Mouse (Mus musculus): ENCODE data around the gene Slc18a3. TPM values are rescaled to one million over a fixed set of nuclear protein-coding genes. Genes with fewer than 3 reads are reported as not detected.

The Slc18a3 gene
- 31.3 and 32.6 TPM in 2 replicates for polyA plus RNA-seq (2014; fragmentation: Nextera tagmentation; extraction: Ambion mirVana)

DNA sequence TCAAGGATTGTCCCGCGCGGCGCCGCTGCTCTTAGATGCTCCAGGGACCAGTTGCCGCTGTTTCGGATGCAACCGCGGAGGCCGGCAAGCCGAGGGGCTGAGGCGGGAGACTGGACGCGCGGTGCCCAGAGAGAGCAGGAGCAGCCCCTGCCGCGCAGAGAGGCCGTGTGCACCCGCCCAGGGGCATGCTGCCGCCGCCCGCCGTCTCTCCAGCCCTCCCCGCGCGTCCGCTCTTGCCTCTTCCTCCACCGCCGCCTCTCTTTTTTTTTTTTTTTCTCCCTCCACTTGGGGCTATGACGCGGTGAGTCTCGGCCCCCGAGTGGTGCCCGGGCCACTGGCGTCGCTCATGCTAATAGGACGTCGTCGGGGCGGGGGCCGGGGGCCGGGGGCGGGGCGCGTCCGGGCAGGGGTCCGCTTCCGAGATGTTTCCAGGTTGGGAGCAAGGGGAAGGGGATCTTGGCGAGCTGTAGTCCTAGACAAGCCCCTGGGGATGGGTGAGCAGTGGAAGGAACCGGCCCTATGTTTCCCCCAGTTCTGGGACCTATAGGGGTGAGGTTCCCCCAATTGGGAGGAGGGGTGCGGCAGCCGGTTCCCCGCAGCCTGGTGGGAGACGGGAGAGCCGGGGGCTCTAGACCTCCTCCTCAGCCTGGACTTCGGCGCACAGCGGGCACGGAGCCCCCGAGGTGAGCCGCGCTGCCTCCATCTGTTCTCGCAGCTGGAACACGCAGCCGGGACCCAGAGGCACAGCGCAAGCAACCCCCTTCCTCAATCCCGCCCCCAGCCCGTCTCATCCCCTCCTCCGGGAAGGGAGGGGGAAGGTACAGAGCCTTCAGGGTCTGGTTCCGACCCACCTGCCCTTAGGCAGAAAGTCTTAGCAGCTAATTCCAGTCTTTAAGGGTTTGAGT lies at the start of gene Slc18a3:
Gene Slc18a3, minus strand, starts transcription at position 250 of the 905 bp plus-strand sequence.
- Histone ChIP-seq H3K4me1 (ENCODE audit: control insufficient read depth, insufficient read depth, low read length) (0 out of 2 replicates have a peak, but pooled peaks cover 5% of the 10 kb centered on the region), H3K4me2 (ENCODE audit: low read depth, low read length) (peak within 1 kb of the TSS; percentile 55), H3K9me3 (ENCODE audit: control insufficient read depth, low read length) (no peaks in the 10 kb centered on the region), H3K9ac (replicated peaks; ENCODE audit: low read depth, low read length) (peak within 1 kb of the TSS; percentile 25; the same call in 1 of the 2 replicates), H3K4me3 (ENCODE audit: low read depth, low read length) (peak within 1 kb of the TSS; percentile 34), H3K36me3 (ENCODE audit: control insufficient read depth, insufficient read depth, low read length) (no peaks in the 10 kb centered on the region), H3K27ac (ENCODE audit: low read depth, low read length) (0 out of 2 replicates have a peak within 1 kb of the TSS, but pooled peaks have one; percentile 22), H3K27me3 (ENCODE audit: control insufficient read depth, insufficient read depth, low read length) (peaks cover 62% of the 10 kb centered on the region)
- 1% methylated on average over 47 of the region's 70 CpGs for WGBS
- peak; percentile 30 for ATAC-seq (ENCODE audit: low read depth)

- ATAC-seq (ENCODE audit: low read depth), result peak; percentile 95
- Histone ChIP-seq H3K36me3 (ENCODE audit: control insufficient read depth, insufficient read depth, low read length) (peaks cover 9% of the 10 kb centered on the region), H3K4me2 (ENCODE audit: low read depth, low read length) (peak within 1 kb of the TSS; percentile 68), H3K4me1 (ENCODE audit: control insufficient read depth, insufficient read depth, low read length) (peaks cover 8% of the 10 kb centered on the region), H3K4me3 (ENCODE audit: low read depth, low read length) (peak within 1 kb of the TSS; percentile 72), H3K27me3 (ENCODE audit: control insufficient read depth, insufficient read depth, low read length) (no peaks in the 10 kb centered on the region), H3K9ac (replicated peaks; ENCODE audit: low read depth, low read length) (peak within 1 kb of the TSS; percentile 76), H3K27ac (ENCODE audit: low read depth, low read length) (peak within 1 kb of the TSS; percentile 81), H3K9me3 (ENCODE audit: control insufficient read depth, low read length) (no peaks in the 10 kb centered on the region)
- WGBS, result under 1% methylated on average over 62 of the region's 62 CpGs
These were observed 48.8 kb upstream of the Slc18a3 start, which contains the start of gene Ercc6 for GRCm38 (mm10) chr14:32513336-32514032. TSS of gene Ercc6 (plus strand) at chr14:32513521.

- peak overlapping the region; percentile 81; the same call in 1 of the 2 replicates for H3K27ac ChIP-seq (ENCODE audit: low read depth, low read length)
- H3K36me3 ChIP-seq (ENCODE audit: control insufficient read depth, insufficient read depth, low read length), result peaks cover 8% of the 10 kb centered on the region
- peak; percentile 47; the same call in 1 of the 2 replicates for ATAC-seq (ENCODE audit: low read depth)
- no peaks in the 10 kb centered on the region for H3K27me3 ChIP-seq (ENCODE audit: control insufficient read depth, insufficient read depth, low read length)
- H3K4me2 ChIP-seq (ENCODE audit: low read depth, low read length), result peak overlapping the region; percentile 68
- peak overlapping the region; percentile 76; the same call in 1 of the 2 replicates for H3K9ac ChIP-seq (replicated peaks; ENCODE audit: low read depth, low read length)
- H3K9me3 ChIP-seq (ENCODE audit: control insufficient read depth, low read length), result no peaks in the 10 kb centered on the region
- H3K4me3 ChIP-seq (ENCODE audit: low read depth, low read length), result peak overlapping the region; percentile 72
- 46% methylated on average over 9 of the region's 9 CpGs for WGBS
- H3K4me1 ChIP-seq (ENCODE audit: control insufficient read depth, insufficient read depth, low read length), result peaks cover 8% of the 10 kb centered on the region
These were observed 48.3 kb upstream of the Slc18a3 start for GRCm38 (mm10) chr14:32512912-32513311.

DNA sequence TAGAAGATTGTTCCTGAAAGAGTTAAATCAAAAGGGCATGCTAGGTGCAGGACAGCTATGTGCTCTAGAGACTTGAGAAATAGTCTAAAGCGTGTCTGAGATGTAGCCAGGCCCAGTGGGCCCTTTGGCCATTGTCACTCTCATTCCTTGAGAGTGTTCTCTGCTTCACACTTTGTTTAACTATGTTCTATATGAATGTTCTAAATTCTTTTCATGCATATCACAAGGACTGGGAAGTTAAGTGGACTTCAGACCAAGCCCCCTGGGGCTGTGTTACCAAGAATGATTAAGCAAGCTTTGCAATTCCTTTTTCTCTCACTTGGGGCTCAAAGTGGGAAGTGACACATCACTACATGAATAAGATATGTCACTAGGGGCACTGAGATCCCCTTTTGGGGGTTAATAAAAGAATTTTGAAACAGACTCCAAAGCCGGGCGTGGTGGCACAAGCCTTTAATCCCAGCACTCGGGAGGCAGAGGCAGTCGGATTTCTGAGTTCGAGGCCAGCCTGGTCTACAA lies 44.9 kb upstream of the Slc18a3 start:
- Histone ChIP-seq H3K4me1 (ENCODE audit: control insufficient read depth, insufficient read depth, low read length) (peaks cover 8% of the 10 kb centered on the region), H3K4me3 (ENCODE audit: low read depth, low read length) (no peak overlapping the region), H3K4me2 (ENCODE audit: low read depth, low read length) (no peak overlapping the region), H3K36me3 (ENCODE audit: control insufficient read depth, insufficient read depth, low read length) (no peaks in the 10 kb centered on the region), H3K27me3 (ENCODE audit: control insufficient read depth, insufficient read depth, low read length) (no peaks in the 10 kb centered on the region), H3K9ac (replicated peaks; ENCODE audit: low read depth, low read length) (no peak overlapping the region), H3K27ac (ENCODE audit: low read depth, low read length) (no peak overlapping the region), H3K9me3 (ENCODE audit: control insufficient read depth, low read length) (no peaks in the 10 kb centered on the region)
- WGBS, result 94% methylated on average over 6 of the region's 6 CpGs
- no peak for ATAC-seq (ENCODE audit: low read depth)

DNA sequence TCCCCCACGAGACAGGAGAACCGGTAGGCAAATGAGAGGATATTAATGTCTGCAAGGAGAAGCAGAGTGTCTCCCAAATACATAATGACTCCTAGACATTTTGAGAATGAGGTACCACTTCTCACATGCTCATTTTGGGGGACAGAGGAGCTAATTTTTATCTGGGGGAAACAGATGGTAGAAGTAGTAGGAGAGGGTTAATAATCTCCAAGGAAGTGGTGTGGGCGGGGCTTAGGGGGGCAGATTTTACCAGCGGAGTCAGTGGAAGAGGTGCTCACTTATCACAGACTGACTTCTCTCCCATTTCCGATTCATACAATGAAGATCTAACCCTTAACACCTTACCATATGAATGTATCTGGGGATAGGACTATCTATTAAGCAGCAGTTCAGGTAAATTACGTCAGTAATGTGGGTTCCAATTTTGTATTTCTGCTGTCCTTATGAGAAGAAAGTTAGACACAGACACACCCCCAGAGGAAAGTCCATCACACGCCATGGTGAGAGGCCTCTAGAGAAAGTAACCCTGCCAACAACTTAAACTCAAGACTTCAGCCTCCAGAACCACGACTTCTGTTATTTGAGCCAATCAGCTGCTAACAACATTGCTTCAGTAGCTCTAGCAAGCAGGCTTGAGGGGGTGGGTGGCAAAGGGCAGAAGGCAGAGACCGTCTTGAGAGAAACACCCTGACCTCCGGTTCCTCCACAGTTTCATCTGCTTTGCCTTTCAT lies 43.6 kb upstream of the Slc18a3 start:
- no peak for ATAC-seq (ENCODE audit: low read depth)

GRCm38 (mm10) chr14:32507216-32507615 lies 42.6 kb upstream of the Slc18a3 start:
- no peak for ATAC-seq (ENCODE audit: low read depth)
- Histone ChIP-seq H3K4me3 (ENCODE audit: low read depth, low read length) (no peak overlapping the region), H3K4me2 (ENCODE audit: low read depth, low read length) (no peak overlapping the region), H3K4me1 (ENCODE audit: control insufficient read depth, insufficient read depth, low read length) (no peaks in the 10 kb centered on the region), H3K36me3 (ENCODE audit: control insufficient read depth, insufficient read depth, low read length) (no peaks in the 10 kb centered on the region), H3K27ac (ENCODE audit: low read depth, low read length) (no peak overlapping the region), H3K27me3 (ENCODE audit: control insufficient read depth, insufficient read depth, low read length) (no peaks in the 10 kb centered on the region), H3K9me3 (ENCODE audit: control insufficient read depth, low read length) (no peaks in the 10 kb centered on the region), H3K9ac (replicated peaks; ENCODE audit: low read depth, low read length) (no peak overlapping the region)
- 78% methylated on average over 4 of the region's 4 CpGs for WGBS

More for the DNA sequence above, 43.6 kb upstream of the Slc18a3 start:
- H3K4me1 ChIP-seq (ENCODE audit: control insufficient read depth, insufficient read depth, low read length), result 0 out of 2 replicates have a peak, but pooled peaks cover 3% of the 10 kb centered on the region
- H3K4me2 ChIP-seq (ENCODE audit: low read depth, low read length), result no peak overlapping the region
- no peak overlapping the region for H3K4me3 ChIP-seq (ENCODE audit: low read depth, low read length)
- H3K36me3 ChIP-seq (ENCODE audit: control insufficient read depth, insufficient read depth, low read length), result no peaks in the 10 kb centered on the region
- H3K9me3 ChIP-seq (ENCODE audit: control insufficient read depth, low read length), result no peaks in the 10 kb centered on the region
- WGBS, result 76% methylated on average over 10 of the region's 10 CpGs
- no peak overlapping the region for H3K9ac ChIP-seq (replicated peaks; ENCODE audit: low read depth, low read length)
- H3K27ac ChIP-seq (ENCODE audit: low read depth, low read length), result no peak overlapping the region
- no peaks in the 10 kb centered on the region for H3K27me3 ChIP-seq (ENCODE audit: control insufficient read depth, insufficient read depth, low read length)

DNA sequence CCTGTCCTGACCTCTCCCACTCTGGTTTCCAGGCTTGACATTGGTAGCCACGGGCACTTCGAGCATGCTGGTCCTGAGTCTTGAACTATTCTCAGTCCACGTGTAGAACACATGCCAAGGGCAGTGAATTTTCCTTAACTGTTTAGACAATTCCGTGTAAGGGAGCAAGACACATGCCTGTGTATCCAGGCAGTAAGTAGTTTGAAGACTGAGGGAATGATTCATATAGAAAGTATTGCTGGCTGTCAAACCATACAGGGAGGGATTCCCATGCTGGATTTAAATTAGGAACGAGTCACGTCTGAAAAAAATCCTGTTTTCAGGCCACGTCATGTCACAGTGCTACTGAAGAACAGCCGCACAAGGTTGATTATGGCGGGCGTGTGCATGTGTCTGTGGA lies 41.7 kb upstream of the Slc18a3 start:
- Histone ChIP-seq H3K9me3 (ENCODE audit: control insufficient read depth, low read length) (no peaks in the 10 kb centered on the region), H3K27me3 (ENCODE audit: control insufficient read depth, insufficient read depth, low read length) (no peaks in the 10 kb centered on the region), H3K27ac (ENCODE audit: low read depth, low read length) (no peak overlapping the region), H3K36me3 (ENCODE audit: control insufficient read depth, insufficient read depth, low read length) (no peaks in the 10 kb centered on the region), H3K4me1 (ENCODE audit: control insufficient read depth, insufficient read depth, low read length) (no peaks in the 10 kb centered on the region), H3K4me3 (ENCODE audit: low read depth, low read length) (no peak overlapping the region), H3K9ac (replicated peaks; ENCODE audit: low read depth, low read length) (no peak overlapping the region), H3K4me2 (ENCODE audit: low read depth, low read length) (no peak overlapping the region)
- no peak for ATAC-seq (ENCODE audit: low read depth)
- WGBS, result 90% methylated on average over 10 of the region's 10 CpGs

- no peaks in the 10 kb centered on the region for H3K4me1 ChIP-seq (ENCODE audit: control insufficient read depth, insufficient read depth, low read length)
- no peak for ATAC-seq (ENCODE audit: low read depth)
- no peak overlapping the region for H3K4me2 ChIP-seq (ENCODE audit: low read depth, low read length)
- H3K27me3 ChIP-seq (ENCODE audit: control insufficient read depth, insufficient read depth, low read length), result no peaks in the 10 kb centered on the region
- WGBS, result 97% methylated on average over 1 of the region's 1 CpGs
- H3K9me3 ChIP-seq (ENCODE audit: control insufficient read depth, low read length), result no peaks in the 10 kb centered on the region
- no peak overlapping the region for H3K4me3 ChIP-seq (ENCODE audit: low read depth, low read length)
- H3K9ac ChIP-seq (replicated peaks; ENCODE audit: low read depth, low read length), result no peak overlapping the region
- no peaks in the 10 kb centered on the region for H3K36me3 ChIP-seq (ENCODE audit: control insufficient read depth, insufficient read depth, low read length)
- no peak overlapping the region for H3K27ac ChIP-seq (ENCODE audit: low read depth, low read length)
These were observed 39.2 kb upstream of the Slc18a3 start for GRCm38 (mm10) chr14:32503897-32504296.
